Mouse (Mus musculus) limb, embryonic 14.5 days (tissue): ENCODE data around the gene Slc25a43. TPM values are rescaled to one million over a fixed set of nuclear protein-coding genes. Genes with fewer than 3 reads are reported as not detected.

Experiments used
- ATAC-seq: fragments of 200-750 bp; cut with Nextera tagmentation; 2 replicates; pipeline ENCODE4 v1.8.0; 2017; ENCODE audit warnings: low read depth, moderate number of reproducible peaks, moderate TSS enrichment; ENCODE audit not compliant: low FRiP score
- DNase-seq: peaks from one replicate; pipeline ENCODE4 v3.0.0-alpha.2; 2015; ENCODE audit warnings: low spot score
- H3K27ac ChIP-seq: fragments of 300-500 bp; sonication (generic); replicated peaks from 2 replicates; pipeline ENCODE4 v1.5.1; 2014; ENCODE audit warnings: low read depth, mild to moderate bottlenecking, low read length, moderate library complexity, mixed read lengths
- H3K27me3 ChIP-seq: fragments of 300-500 bp; sonication (generic); 2 replicates; pipeline ENCODE4 v1.6.1; 2014; ENCODE audit warnings: low read length, mixed read lengths; ENCODE audit not compliant: control insufficient read depth, insufficient read depth
- H3K36me3 ChIP-seq: fragments of 300-500 bp; sonication (generic); 2 replicates; pipeline ENCODE4 v1.6.1; 2014; ENCODE audit warnings: mild to moderate bottlenecking, low read length, moderate library complexity, mixed read lengths; ENCODE audit not compliant: control insufficient read depth, insufficient read depth
- H3K4me1 ChIP-seq: fragments of 300-500 bp; sonication (generic); 2 replicates; pipeline ENCODE4 v1.6.1; 2014; ENCODE audit warnings: antibody characterized with exemption, low read length, mixed read lengths; ENCODE audit not compliant: control insufficient read depth, insufficient read depth
- H3K4me2 ChIP-seq: fragments of 300-500 bp; sonication (generic); replicated peaks from 2 replicates; pipeline ENCODE4 v1.6.1; 2014; ENCODE audit warnings: low read depth, mild to moderate bottlenecking, low read length, moderate library complexity; ENCODE audit not compliant: severe bottlenecking
- H3K4me3 ChIP-seq: fragments of 300-500 bp; sonication (generic); replicated peaks from 2 replicates; pipeline ENCODE4 v1.5.1; 2014; ENCODE audit warnings: low read length
- H3K9ac ChIP-seq: fragments of 300-500 bp; sonication (generic); 2 replicates; pipeline ENCODE4 v1.6.1; 2014; ENCODE audit warnings: mild to moderate bottlenecking, low read depth, low read length, moderate library complexity; ENCODE audit not compliant: severe bottlenecking
- H3K9me3 ChIP-seq: fragments of 300-500 bp; sonication (generic); 2 replicates; pipeline ENCODE4 v1.6.1; 2016; ENCODE audit warnings: low read length; ENCODE audit not compliant: control insufficient read depth
- POLR2A ChIP-seq: fragments of 200-500 bp; IDR thresholded peaks from 2 replicates; pipeline ENCODE4 v1.8.0; 2012; ENCODE audit warnings: inconsistent platforms, mild to moderate bottlenecking, moderate library complexity, borderline replicate concordance; ENCODE audit not compliant: insufficient read depth, insufficient read length; ENCODE audit errors: extremely low read depth
- WGBS: fragments of 180-500 bp; shearing (Covaris S2); extraction: QIAGEN DNeasy Blood & Tissue Kit; methylation state at CpG from one replicate; pipeline ENCODE4 v1.1.7; 2014; 5-methylcytosine and 5-hydroxymethylcytosine counted together
- polyA plus RNA-seq, 2 experiments: library from polyadenylated mRNA; depleted of rRNA in 1 of 2; stranded (reverse) in 1 of 2; unstranded in 1 of 2; fragments of >200 nt; fragmentation: Nextera tagmentation in 1 of 2; extraction: Ambion mirVana in 1 of 2; gene quantifications; 2 replicates each; pipeline versions ENCODE4 v1.2.1 to v1.2.3; 2012 to 2014

The Slc25a43 gene
- polyA plus RNA-seq, 2 experiments = 1.8 to 2.3 TPM

DNA sequence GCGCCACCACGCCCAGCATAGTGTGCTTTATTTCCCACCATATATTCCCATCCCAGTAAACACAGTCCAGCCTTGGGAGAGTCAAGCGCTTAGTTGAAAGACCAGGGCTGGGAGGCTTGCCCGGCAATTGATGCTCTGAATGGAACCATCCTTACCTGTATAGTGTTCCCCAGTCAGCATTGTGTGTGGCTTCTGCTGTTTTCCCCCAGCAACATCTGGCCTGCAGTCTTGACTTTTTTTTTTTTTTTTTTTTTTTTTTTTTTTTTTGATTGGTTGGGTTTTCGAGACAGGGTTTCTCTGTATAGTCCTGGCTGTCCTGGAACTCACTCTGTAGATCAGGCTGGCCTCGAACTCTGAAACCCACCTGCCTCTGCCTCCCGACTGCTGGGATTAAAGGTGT is 1.9 kb downstream of the Slc25a43 start:
- H3K4me2 ChIP-seq = no peak overlapping the region
- no peak for TF ChIP-seq POLR2A
- no peaks in the 10 kb centered on the region for H3K4me1 ChIP-seq
- no peaks in the 10 kb centered on the region for H3K27me3 ChIP-seq
- no peaks in the 10 kb centered on the region for H3K9me3 ChIP-seq
- ATAC-seq (no peak), DNase-seq (no peak)
- H3K4me3 ChIP-seq = no peak overlapping the region
- H3K36me3 ChIP-seq = no peaks in the 10 kb centered on the region
- H3K9ac ChIP-seq = no peak overlapping the region
- 87% methylated on average over 7 of the region's 7 CpGs for WGBS
- H3K27ac ChIP-seq = no peak overlapping the region

DNA sequence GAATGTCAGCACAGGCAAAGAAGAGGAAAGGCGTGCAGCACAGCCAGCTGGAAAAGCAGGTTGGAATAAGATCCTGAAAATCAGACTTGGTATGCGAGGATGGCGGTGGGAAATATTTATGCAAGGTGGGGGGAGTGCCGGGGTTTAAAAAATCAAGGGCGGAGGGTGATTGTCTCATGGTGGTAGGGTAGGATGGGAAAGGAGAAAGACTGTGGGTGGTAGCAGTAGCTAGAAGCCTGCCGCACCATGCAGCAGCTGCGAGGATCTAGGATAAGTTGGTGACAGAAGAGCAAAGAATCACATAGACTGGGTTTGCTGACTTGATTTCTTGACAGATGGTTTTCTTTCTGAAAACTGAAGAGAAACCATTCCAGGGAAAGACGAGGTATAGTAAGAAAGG is 3.3 kb downstream of the Slc25a43 start:
- H3K4me2 ChIP-seq = no peak overlapping the region
- ATAC-seq (no peak), DNase-seq (no peak)
- no peaks in the 10 kb centered on the region for H3K9me3 ChIP-seq
- no peak overlapping the region for H3K27ac ChIP-seq
- H3K9ac ChIP-seq = no peak overlapping the region
- no peak overlapping the region for H3K4me3 ChIP-seq
- WGBS = 85% methylated on average over 8 of the region's 8 CpGs
- no peaks in the 10 kb centered on the region for H3K4me1 ChIP-seq
- H3K36me3 ChIP-seq = no peaks in the 10 kb centered on the region
- TF ChIP-seq POLR2A = no peak
- no peaks in the 10 kb centered on the region for H3K27me3 ChIP-seq

DNA sequence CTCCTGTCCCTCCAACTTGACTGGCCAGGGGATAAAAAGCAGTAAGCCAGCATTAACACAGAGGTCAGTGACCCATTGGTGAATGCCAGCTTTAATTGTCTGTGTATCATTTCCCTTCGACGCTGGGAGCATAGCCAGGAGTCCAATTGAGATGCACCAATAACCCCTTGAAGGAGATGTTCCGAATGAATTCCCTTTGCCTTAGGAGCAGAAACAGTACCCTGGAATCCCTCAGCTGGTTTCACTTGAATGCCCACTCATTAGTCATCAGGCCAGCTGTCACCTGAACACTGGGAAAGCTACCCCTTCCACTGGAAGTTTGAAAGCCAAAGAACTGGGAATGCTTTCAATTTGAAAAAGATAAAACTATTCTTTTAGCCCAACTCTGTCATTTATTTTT is 5.1 kb downstream of the Slc25a43 start:
- H3K4me3 ChIP-seq = no peak overlapping the region
- DNase-seq (no peak), ATAC-seq (no peak)
- H3K9me3 ChIP-seq = no peaks in the 10 kb centered on the region
- 49% methylated on average over 3 of the region's 3 CpGs for WGBS
- TF ChIP-seq POLR2A = no peak
- H3K27me3 ChIP-seq = no peaks in the 10 kb centered on the region
- no peaks in the 10 kb centered on the region for H3K36me3 ChIP-seq
- no peaks in the 10 kb centered on the region for H3K4me1 ChIP-seq
- H3K4me2 ChIP-seq = no peak overlapping the region
- H3K27ac ChIP-seq = no peak overlapping the region
- H3K9ac ChIP-seq = no peak overlapping the region

DNA sequence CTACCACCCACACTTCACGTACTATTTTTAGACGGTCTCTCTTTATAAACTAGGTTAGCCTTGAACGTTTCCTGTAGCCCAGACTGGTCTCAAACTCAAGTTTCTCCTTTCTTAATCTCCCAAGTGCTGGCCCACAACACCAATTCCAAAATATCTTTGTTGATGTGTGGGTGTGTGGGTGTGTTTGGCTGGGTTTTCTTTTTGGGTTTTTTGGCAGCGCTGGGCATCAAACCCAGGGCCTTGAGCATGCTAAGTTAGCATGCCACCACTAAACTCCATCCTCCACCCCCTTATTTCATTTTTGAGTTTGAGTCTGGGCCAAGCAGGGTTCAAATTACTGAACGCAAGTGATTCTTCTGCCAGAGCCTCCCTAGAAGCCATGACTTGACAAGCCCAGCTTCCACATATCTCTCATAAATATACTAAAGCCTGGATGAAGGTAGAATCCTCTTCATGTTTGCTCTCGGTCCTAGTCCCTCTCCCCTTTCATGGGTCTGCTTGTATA is 5.9 kb downstream of the Slc25a43 start:
- DNase-seq (no peak), ATAC-seq (no peak)
- TF ChIP-seq POLR2A = no peak
- Histone ChIP-seq H3K27me3 (no peaks in the 10 kb centered on the region), H3K9ac (no peak overlapping the region), H3K4me1 (no peaks in the 10 kb centered on the region), H3K4me2 (no peak overlapping the region), H3K27ac (no peak overlapping the region), H3K36me3 (no peaks in the 10 kb centered on the region), H3K4me3 (no peak overlapping the region), H3K9me3 (no peaks in the 10 kb centered on the region)
- WGBS = 54% methylated on average over 6 of the region's 6 CpGs

DNA sequence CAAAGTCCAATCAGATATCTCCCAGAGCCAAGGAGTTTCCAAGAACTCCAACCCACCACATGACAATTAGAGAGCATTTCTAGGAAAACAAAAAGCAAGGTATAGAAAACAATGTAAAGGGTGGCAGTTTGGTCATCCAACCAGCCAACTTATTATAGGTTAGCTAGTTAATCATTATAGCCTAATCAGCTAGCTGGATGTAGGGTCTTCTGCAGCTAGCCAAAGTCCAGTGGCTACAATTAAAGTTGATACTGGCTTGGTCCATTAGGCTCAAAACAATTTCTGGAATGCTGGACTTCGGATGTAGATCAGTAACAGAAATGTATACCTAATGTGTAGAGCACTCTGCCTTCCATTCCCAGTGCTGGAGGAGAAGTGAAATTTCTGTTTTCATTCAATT is 7.1 kb downstream of the Slc25a43 start:
- Histone ChIP-seq H3K9me3 (no peaks in the 10 kb centered on the region), H3K4me1 (no peaks in the 10 kb centered on the region), H3K4me3 (no peak overlapping the region), H3K27ac (no peak overlapping the region), H3K36me3 (no peaks in the 10 kb centered on the region), H3K4me2 (no peak overlapping the region), H3K9ac (no peak overlapping the region), H3K27me3 (no peaks in the 10 kb centered on the region)
- no peak for DNase-seq
- no peak for TF ChIP-seq POLR2A
- 52% methylated on average over 1 of the region's 1 CpGs for WGBS
- no peak for ATAC-seq

DNA sequence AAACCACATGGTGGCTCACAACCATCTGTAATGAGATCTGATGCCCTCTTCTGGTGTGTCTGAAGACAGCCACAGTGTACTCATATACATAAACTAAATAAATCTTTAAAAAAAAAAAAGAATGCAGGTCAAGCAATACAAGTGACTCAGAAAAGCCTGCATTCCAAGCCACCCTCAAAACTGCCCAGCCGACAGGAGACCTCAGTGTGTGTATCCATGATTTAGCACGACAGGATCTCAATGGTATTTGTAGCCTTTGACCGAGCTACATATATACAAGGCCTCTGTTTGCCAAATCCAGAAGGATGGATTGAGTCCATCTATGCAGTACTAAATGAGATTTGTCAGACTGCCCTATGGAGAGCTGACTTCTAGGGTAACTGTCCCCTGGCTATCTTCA is 9.1 kb downstream of the Slc25a43 start:
- no peak for TF ChIP-seq POLR2A
- Histone ChIP-seq H3K4me3 (no peak overlapping the region), H3K4me2 (no peak overlapping the region), H3K9me3 (no peaks in the 10 kb centered on the region), H3K9ac (no peak overlapping the region), H3K27ac (no peak overlapping the region), H3K36me3 (no peaks in the 10 kb centered on the region), H3K4me1 (no peaks in the 10 kb centered on the region), H3K27me3 (no peaks in the 10 kb centered on the region)
- no peak for ATAC-seq
- WGBS = 89% methylated on average over 3 of the region's 3 CpGs
- DNase-seq = no peak
